Mouse (Mus musculus) embryonic fibroblast, embryonic 13.5 days (primary cell): Measurements from ENCODE around the gene Cacng2.

ENCODE experiments used
- CTCF ChIP-seq: IDR thresholded peaks from 2 replicates; pipeline ENCODE4 v1.5.1; 2011; ENCODE audit warnings: mild to moderate bottlenecking, control low read depth, low read length, moderate library complexity, borderline replicate concordance; ENCODE audit not compliant: insufficient read depth
- POLR2A ChIP-seq: IDR thresholded peaks from 2 replicates; pipeline ENCODE4 v1.6.1; 2011; ENCODE audit warnings: low read depth, mild to moderate bottlenecking, control low read depth, low read length, moderate library complexity

DNA sequence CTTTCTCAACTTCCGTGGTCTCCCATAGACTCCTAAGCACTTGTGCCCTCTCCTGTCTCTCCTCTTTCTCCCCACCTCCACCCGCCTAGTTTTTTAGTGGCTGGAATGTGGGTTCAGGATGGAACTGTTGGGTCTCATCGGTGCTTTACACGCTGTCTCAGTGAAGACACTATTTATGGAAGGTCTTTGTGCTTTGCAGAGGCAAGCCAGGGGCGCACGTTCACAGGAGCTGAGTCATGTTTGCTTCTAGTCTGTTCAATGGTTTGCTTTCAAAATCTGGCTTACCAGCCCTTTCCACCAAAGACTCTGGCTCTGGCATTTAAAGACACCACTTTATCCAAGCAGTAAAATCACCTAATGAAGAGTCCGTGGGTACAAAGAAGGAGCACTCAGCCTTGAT is 74.0 kb downstream of the Cacng2 start:
- no peak for TF ChIP-seq CTCF
- no peak for TF ChIP-seq POLR2A
